Mouse (Mus musculus) C2C12 (cell line): ENCODE results near the gene Cd274.

Experiments used
- CTCF ChIP-seq: IDR thresholded peaks from one replicate; pipeline ENCODE4 v1.5.1; 2011; ENCODE audit not compliant: control insufficient read depth, insufficient read depth, insufficient read length
- FOSL1 ChIP-seq: IDR thresholded peaks from one replicate; pipeline ENCODE4 v1.8.0; 2011; ENCODE audit warnings: mild to moderate bottlenecking, low read length; ENCODE audit not compliant: poor library complexity, insufficient read depth, severe bottlenecking
- MAX ChIP-seq: IDR thresholded peaks from one replicate; pipeline ENCODE4 v1.6.1; 2011; ENCODE audit warnings: mild to moderate bottlenecking, control low read depth
- MYOD1 ChIP-seq: IDR thresholded peaks from one replicate; pipeline ENCODE4 v1.6.1; 2011; ENCODE audit warnings: low read depth; ENCODE audit not compliant: control insufficient read depth, insufficient read length
- USF1 ChIP-seq: IDR thresholded peaks from one replicate; pipeline ENCODE4 v1.6.1; 2011; ENCODE audit warnings: low read depth, mild to moderate bottlenecking, control low read depth, moderate library complexity

DNA sequence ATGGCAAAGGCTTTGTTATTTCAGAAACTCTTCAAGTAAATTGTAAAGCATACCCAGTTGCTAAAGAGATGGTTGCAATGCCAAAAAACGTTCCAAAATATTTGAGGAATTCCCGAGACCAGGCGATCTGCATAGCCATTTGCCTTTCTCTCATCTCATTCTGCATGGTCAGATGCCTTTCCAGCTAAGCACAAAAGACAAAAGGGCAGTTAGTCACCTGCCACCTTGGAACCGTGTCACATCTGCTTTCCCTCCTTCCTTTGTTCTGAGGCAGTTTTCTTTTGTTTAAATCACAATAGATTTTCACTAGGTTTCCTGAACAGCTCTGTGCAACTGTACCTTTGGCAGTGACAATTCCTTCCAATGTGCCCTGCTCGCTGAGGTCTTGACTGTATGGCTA lies 16.3 kb upstream of the Cd274 start:
- TF ChIP-seq CTCF, result no peak
- no peak for TF ChIP-seq MAX
- TF ChIP-seq FOSL1, result no peak
- no peak for TF ChIP-seq USF1
- TF ChIP-seq MYOD1, result no peak
